Mouse (Mus musculus) lung, embryonic 15.5 days (tissue): ENCODE data around the gene Nmrk1. TPM values are rescaled to one million over a fixed set of nuclear protein-coding genes. Genes with fewer than 3 reads are reported as not detected.
A peak's percentile ranks its signal among the peaks of the same experiment; 100 is the strongest.
"Not testable (repeated sequence)": the region's sequence is repeated elsewhere in the genome, so short reads cannot be mapped to it uniquely, and the experiment has no call there.

ENCODE experiments used
- ATAC-seq: fragments of 200-750 bp; cut with Nextera tagmentation; 2 replicates; pipeline ENCODE4 v1.8.0; 2017; ENCODE audit warnings: moderate number of reproducible peaks, borderline replicate concordance; ENCODE audit not compliant: low FRiP score, low TSS enrichment; ENCODE audit errors: extremely low read depth
- H3K27ac ChIP-seq: fragments of 300-500 bp; sonication (generic); 2 replicates; pipeline ENCODE4 v1.5.1; 2015; ENCODE audit warnings: moderate library complexity, mild to moderate bottlenecking, inconsistent platforms
- H3K27me3 ChIP-seq: fragments of 300-500 bp; sonication (generic); 2 replicates; pipeline ENCODE4 v1.6.1; 2015; ENCODE audit warnings: inconsistent platforms
- H3K36me3 ChIP-seq: fragments of 300-500 bp; sonication (generic); 2 replicates; pipeline ENCODE4 v1.6.1; 2015; ENCODE audit warnings: inconsistent platforms
- H3K4me1 ChIP-seq: fragments of 300-500 bp; sonication (generic); 2 replicates; pipeline ENCODE4 v1.6.1; 2015; ENCODE audit warnings: inconsistent platforms
- H3K4me2 ChIP-seq: fragments of 300-500 bp; sonication (generic); 2 replicates; pipeline ENCODE4 v1.6.1; 2015; ENCODE audit warnings: inconsistent platforms, mild to moderate bottlenecking, moderate library complexity
- H3K4me3 ChIP-seq: fragments of 300-500 bp; sonication (generic); 2 replicates; pipeline ENCODE4 v1.5.1; 2015; ENCODE audit warnings: mild to moderate bottlenecking, inconsistent platforms
- H3K9ac ChIP-seq: fragments of 300-500 bp; sonication (generic); 2 replicates; pipeline ENCODE4 v1.6.1; 2015; ENCODE audit warnings: inconsistent platforms
- H3K9me3 ChIP-seq: fragments of 300-500 bp; sonication (generic); 2 replicates; pipeline ENCODE4 v1.6.1; 2016; ENCODE audit warnings: inconsistent platforms
- WGBS: fragments of 180-500 bp; shearing (Covaris S2); methylation state at CpG from one replicate; pipeline ENCODE4 v1.1.7; 2015; 5-methylcytosine and 5-hydroxymethylcytosine counted together
- polyA plus RNA-seq: library from polyadenylated mRNA; unstranded; fragments of >200 nt; fragmentation: Nextera tagmentation; extraction: Ambion mirVana; gene quantifications from 2 replicates; pipeline ENCODE4 v1.2.1, GENCODE M21; 2015

Gene Nmrk1
- 8.8 and 11.0 TPM in 2 replicates for polyA plus RNA-seq

- peaks cover 21% of the 10 kb centered on the region for H3K4me1 ChIP-seq
- peak within 1 kb of the TSS; percentile 97 for H3K4me3 ChIP-seq
- H3K27me3 ChIP-seq: no peaks in the 10 kb centered on the region
- ATAC-seq: peak; percentile 99
- no peaks in the 10 kb centered on the region for H3K9me3 ChIP-seq
- peak within 1 kb of the TSS; percentile 77 for H3K4me2 ChIP-seq
- H3K9ac ChIP-seq: peak within 1 kb of the TSS; percentile 77
- under 1% methylated on average over 51 of the region's 51 CpGs for WGBS
- H3K27ac ChIP-seq: peak within 1 kb of the TSS; percentile 95
- no peaks in the 10 kb centered on the region for H3K36me3 ChIP-seq
These were observed at the start of gene Nmrk1, which contains the start of gene Ostf1 for GRCm38 (mm10) chr19:18631644-18632219. Gene Nmrk1, plus strand, starts transcription at chr19:18631950. Gene Ostf1, minus strand, starts transcription at chr19:18631823.

DNA sequence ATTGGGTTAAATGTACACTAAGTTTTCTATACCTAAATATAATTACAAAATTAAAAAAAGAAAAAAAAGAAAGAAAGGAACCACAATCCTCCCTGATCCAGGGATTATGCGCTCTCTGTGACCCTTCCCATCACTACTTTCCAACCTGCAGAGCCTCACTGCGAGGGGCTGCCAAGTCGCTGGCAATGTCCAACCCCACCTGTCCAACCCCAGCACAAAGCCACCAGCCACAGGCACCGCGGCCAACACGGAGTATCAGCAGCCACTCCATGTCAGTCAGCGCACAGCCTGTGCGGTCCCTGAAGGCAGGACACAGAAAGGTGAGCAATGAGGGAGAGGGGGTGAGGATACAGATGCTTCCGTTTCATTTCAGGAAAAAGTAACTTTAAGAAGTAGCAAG is 49.5 kb upstream of the Nmrk1 start:
- Histone ChIP-seq H3K4me3 (no peak overlapping the region), H3K27me3 (no peaks in the 10 kb centered on the region), H3K27ac (no peak overlapping the region), H3K4me2 (no peak overlapping the region), H3K36me3 (0 out of 2 replicates have a peak, but pooled peaks cover 5% of the 10 kb centered on the region), H3K9ac (no peak overlapping the region), H3K4me1 (peaks cover 12% of the 10 kb centered on the region; the same call in 1 of the 2 replicates), H3K9me3 (no peaks in the 10 kb centered on the region)
- 88% methylated on average over 9 of the region's 9 CpGs for WGBS
- ATAC-seq: no peak

DNA sequence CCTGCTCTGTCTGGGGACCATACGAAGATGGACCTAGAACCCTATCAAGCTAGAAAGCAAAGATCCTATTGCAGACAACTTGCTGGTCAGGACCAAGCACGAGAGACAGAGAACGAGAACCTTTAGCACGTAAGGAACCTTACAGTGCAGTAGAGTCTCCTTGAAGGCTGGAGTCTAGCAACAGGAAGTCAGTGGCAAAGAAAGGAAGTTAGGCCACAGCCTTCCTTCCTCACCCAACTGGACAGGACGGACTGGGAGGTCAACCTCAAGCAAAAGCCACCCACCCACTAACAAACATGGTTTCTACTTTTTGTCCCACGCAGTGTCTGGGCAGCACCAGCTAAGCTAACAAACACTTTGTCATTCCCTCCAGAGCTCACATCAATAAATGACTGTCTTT is 48.9 kb upstream of the Nmrk1 start:
- H3K9me3 ChIP-seq: no peaks in the 10 kb centered on the region
- 0 out of 2 replicates have a peak, but pooled peaks cover 12% of the 10 kb centered on the region for H3K4me1 ChIP-seq
- no peak overlapping the region for H3K4me3 ChIP-seq
- no peak for ATAC-seq
- 0 out of 2 replicates have a peak, but pooled peaks cover 5% of the 10 kb centered on the region for H3K36me3 ChIP-seq
- H3K27ac ChIP-seq: no peak overlapping the region
- H3K4me2 ChIP-seq: no peak overlapping the region
- 70% methylated on average over 6 of the region's 6 CpGs for WGBS
- H3K27me3 ChIP-seq: no peaks in the 10 kb centered on the region
- H3K9ac ChIP-seq: no peak overlapping the region

DNA sequence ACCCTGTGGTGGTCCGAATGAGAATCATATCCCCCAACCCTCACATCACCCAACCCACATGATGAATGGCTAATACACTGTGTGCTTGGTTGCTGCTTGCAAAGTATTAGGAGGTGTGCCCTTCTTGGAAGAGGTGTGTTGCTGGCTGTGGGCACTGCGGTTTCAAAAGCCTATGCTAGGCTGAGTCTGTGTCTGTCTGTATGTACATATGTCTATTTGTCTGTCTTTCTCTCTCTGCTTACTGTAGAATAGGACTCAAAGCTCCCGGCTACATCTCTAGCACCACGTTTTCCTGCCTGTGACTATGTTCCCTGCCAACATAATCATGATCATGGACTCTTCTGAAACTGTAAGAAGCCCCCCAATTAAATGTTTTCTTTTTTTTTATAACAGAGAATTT is 48.0 kb upstream of the Nmrk1 start:
- Histone ChIP-seq H3K4me1 (0 out of 2 replicates have a peak, but pooled peaks cover 5% of the 10 kb centered on the region), H3K36me3 (0 out of 2 replicates have a peak, but pooled peaks cover 5% of the 10 kb centered on the region), H3K27ac (no peak overlapping the region), H3K4me2 (no peak overlapping the region), H3K9ac (no peak overlapping the region), H3K4me3 (no peak overlapping the region), H3K9me3 (no peaks in the 10 kb centered on the region), H3K27me3 (no peaks in the 10 kb centered on the region)
- ATAC-seq: no peak
- WGBS: 90% methylated on average over 4 of the region's 4 CpGs

DNA sequence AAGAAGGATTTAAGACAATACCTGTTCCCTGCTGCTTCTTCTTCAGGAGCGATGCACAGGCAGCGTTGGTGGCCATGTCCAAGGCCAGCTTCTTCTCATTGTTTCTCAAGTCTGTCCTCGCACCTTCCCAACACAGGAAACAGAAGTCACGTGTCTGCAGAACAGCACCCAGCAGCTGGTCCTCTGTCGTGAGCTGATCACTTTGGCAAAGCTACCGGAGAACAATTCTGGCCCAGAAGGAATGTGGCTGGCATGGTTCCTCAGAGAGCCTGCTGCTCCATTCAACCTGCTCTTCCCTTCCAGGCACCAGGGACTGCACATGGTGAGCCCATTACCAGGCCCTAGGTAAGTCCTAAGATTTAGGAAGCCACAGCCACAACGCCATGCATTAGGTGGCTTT is 47.1 kb upstream of the Nmrk1 start:
- no peak overlapping the region for H3K4me3 ChIP-seq
- no peak for ATAC-seq
- H3K9ac ChIP-seq: no peak overlapping the region
- H3K36me3 ChIP-seq: 0 out of 2 replicates have a peak, but pooled peaks cover 5% of the 10 kb centered on the region
- 85% methylated on average over 7 of the region's 7 CpGs for WGBS
- no peaks in the 10 kb centered on the region for H3K27me3 ChIP-seq
- H3K9me3 ChIP-seq: no peaks in the 10 kb centered on the region
- H3K4me2 ChIP-seq: no peak overlapping the region
- no peak overlapping the region for H3K27ac ChIP-seq
- 0 out of 2 replicates have a peak, but pooled peaks cover 6% of the 10 kb centered on the region for H3K4me1 ChIP-seq

DNA sequence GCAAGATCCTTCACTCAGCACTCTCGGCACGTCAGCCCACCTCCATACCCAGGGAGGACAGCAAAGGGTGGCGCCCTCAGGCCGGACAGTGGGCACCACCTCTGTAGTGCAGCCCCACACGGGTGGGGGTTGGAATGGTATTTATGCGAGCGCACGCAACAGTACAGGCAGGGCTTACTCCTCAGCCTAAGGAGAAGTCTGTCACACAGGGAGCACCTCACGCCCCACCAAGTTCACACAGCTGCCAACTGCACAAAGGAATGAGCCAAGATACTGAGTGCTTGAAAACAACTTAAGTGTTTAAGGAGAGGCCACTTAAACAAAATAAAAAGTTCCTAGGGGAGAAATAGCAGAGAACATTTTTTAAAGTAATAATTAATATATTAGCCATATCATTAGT is 44.6 kb upstream of the Nmrk1 start:
- 50% methylated on average over 9 of the region's 9 CpGs for WGBS
- Histone ChIP-seq H3K27me3 (no peaks in the 10 kb centered on the region), H3K27ac (peak overlapping the region; percentile 49; the same call in 1 of the 2 replicates), H3K36me3 (0 out of 2 replicates have a peak, but pooled peaks cover 5% of the 10 kb centered on the region), H3K4me2 (no peak overlapping the region; the same call in 1 of the 2 replicates), H3K9ac (no peak overlapping the region), H3K9me3 (no peaks in the 10 kb centered on the region), H3K4me1 (peaks cover 22% of the 10 kb centered on the region), H3K4me3 (no peak overlapping the region)
- ATAC-seq: peak; percentile 76

DNA sequence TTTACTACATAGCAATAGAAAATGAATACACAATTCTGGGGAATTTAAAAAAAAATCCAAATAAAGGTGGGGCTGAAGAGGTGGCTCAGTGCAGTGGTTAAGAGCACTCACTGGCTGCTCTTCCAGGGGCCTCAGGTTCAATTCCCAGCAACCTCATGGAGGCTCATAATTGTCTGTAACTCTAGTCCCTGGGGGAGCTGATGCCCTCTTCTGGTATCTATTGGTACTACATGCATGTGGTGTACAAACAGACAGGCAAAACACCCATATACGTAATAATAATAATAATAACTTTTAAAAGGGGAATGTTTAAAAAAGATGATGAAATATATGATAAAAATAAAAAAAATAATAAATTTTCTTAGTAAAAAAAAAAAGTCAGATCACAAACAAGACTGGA is 43.5 kb upstream of the Nmrk1 start:
- no peak overlapping the region for H3K4me2 ChIP-seq
- H3K4me3 ChIP-seq: no peak overlapping the region
- H3K27ac ChIP-seq: 0 out of 2 replicates have a peak overlapping the region, but pooled peaks have one; percentile 46
- H3K4me1 ChIP-seq: peaks cover 23% of the 10 kb centered on the region
- no peaks in the 10 kb centered on the region for H3K9me3 ChIP-seq
- ATAC-seq: no peak
- no peak overlapping the region for H3K9ac ChIP-seq
- 87% methylated on average over 1 of the region's 1 CpGs for WGBS
- H3K27me3 ChIP-seq: no peaks in the 10 kb centered on the region
- 0 out of 2 replicates have a peak, but pooled peaks cover 5% of the 10 kb centered on the region for H3K36me3 ChIP-seq

DNA sequence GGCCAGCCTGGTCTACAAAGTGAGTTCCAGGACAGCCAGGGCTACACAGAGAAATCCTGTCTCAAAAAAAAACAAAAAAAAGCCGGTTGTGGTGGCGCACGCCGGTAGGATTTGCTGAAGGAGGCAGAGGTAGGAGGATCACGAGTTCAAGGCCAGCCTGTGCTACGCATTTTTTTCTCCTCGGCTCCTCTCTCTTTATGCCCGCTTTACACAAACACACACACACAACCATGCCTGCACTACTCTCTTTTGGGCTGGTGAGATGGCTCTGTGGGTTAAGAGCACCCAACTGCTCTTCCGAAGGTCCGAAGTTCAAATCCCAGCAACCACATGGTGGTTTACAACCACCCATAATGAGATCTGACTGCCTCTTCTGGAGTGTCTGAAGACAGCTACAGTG is 42.9 kb upstream of the Nmrk1 start:
- H3K4me3 ChIP-seq, H3K9ac ChIP-seq: not testable (repeated sequence)
- WGBS: 95% methylated on average over 10 of the region's 10 CpGs

GRCm38 (mm10) chr19:18589276-18589675 is 42.5 kb upstream of the Nmrk1 start:
- no peak overlapping the region for H3K4me2 ChIP-seq
- no peak for ATAC-seq
- 72% methylated on average over 8 of the region's 8 CpGs for WGBS
- no peak overlapping the region for H3K9ac ChIP-seq
- H3K9me3 ChIP-seq: no peaks in the 10 kb centered on the region
- H3K27me3 ChIP-seq: no peaks in the 10 kb centered on the region
- peaks cover 23% of the 10 kb centered on the region for H3K4me1 ChIP-seq
- H3K4me3 ChIP-seq: no peak overlapping the region
- H3K36me3 ChIP-seq: 0 out of 2 replicates have a peak, but pooled peaks cover 4% of the 10 kb centered on the region
- peak overlapping the region; percentile 41; the same call in 1 of the 2 replicates for H3K27ac ChIP-seq

More for the DNA sequence above, 42.9 kb upstream of the Nmrk1 start:
- not testable (repeated sequence) for H3K4me2 ChIP-seq, H3K36me3 ChIP-seq, H3K27ac ChIP-seq, ATAC-seq, H3K9me3 ChIP-seq, H3K27me3 ChIP-seq
- H3K4me1 ChIP-seq: peaks cover 23% of the 10 kb centered on the region

GRCm38 (mm10) chr19:18590234-18590633 is 41.5 kb upstream of the Nmrk1 start:
- Histone ChIP-seq H3K36me3 (no peaks in the 10 kb centered on the region), H3K4me1 (peaks cover 23% of the 10 kb centered on the region), H3K4me2 (no peak overlapping the region), H3K4me3 (no peak overlapping the region), H3K9ac (no peak overlapping the region), H3K27me3 (no peaks in the 10 kb centered on the region), H3K27ac (peak overlapping the region; percentile 34; the same call in 1 of the 2 replicates), H3K9me3 (no peaks in the 10 kb centered on the region)
- WGBS: 60% methylated on average over 5 of the region's 5 CpGs
- ATAC-seq: no peak

DNA sequence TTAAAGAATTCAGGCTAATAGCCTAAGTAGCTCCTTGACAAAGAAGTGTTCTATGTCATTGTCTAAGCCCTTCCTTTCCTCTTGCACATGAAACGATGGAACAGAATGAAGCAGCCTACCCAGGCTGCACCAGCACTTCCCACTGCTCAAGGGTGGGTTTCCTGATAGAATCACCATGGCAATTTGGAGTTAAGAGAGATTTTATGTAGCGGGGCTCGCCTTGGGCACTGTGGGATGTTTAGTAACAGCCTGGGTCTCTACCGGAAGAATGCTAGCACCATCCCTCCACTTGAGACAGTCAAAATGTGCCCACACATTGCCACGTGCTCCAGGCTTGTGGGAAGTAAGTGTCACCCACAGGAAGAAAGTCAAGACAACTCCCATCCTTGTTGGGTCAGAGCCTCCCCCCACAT is 40.8 kb upstream of the Nmrk1 start:
- Histone ChIP-seq H3K4me2 (no peak overlapping the region), H3K4me3 (no peak overlapping the region), H3K36me3 (no peaks in the 10 kb centered on the region), H3K4me1 (peaks cover 23% of the 10 kb centered on the region), H3K9me3 (no peaks in the 10 kb centered on the region), H3K27me3 (no peaks in the 10 kb centered on the region), H3K9ac (no peak overlapping the region), H3K27ac (peak overlapping the region; percentile 20; the same call in 1 of the 2 replicates)
- ATAC-seq: no peak
- WGBS: 43% methylated on average over 5 of the region's 5 CpGs

DNA sequence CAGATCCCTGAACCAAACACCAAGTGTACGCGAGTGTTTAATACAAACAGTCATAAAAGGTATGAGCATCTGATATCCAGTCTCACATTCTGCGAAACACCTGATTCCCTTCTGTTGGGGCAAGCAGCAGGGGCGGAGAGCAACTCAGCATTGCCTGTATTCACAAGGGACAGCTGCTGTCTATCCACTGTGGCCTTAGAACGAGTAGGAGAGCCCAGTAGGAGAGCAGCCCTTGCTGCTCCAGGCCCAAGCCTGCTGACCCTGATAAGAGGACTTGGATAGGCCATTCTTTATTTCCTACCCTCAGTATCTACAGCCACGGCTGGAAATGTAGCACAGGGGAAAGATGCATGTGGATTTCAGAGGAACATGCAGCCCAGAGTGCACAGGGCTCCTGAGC is 38.8 kb upstream of the Nmrk1 start:
- ATAC-seq: no peak
- Histone ChIP-seq H3K27ac (no peak overlapping the region), H3K36me3 (no peaks in the 10 kb centered on the region), H3K4me2 (no peak overlapping the region), H3K9me3 (no peaks in the 10 kb centered on the region), H3K4me1 (peaks cover 20% of the 10 kb centered on the region), H3K9ac (no peak overlapping the region), H3K4me3 (no peak overlapping the region), H3K27me3 (no peaks in the 10 kb centered on the region)
- WGBS: 76% methylated on average over 6 of the region's 6 CpGs
